Mouse (Mus musculus): ENCODE measurements around the gene Ttc30b.
"Not testable (repeated sequence)": the region's sequence is repeated elsewhere in the genome, so short reads cannot be mapped to it uniquely, and the experiment has no call there.

Ttc30b gene

DNA sequence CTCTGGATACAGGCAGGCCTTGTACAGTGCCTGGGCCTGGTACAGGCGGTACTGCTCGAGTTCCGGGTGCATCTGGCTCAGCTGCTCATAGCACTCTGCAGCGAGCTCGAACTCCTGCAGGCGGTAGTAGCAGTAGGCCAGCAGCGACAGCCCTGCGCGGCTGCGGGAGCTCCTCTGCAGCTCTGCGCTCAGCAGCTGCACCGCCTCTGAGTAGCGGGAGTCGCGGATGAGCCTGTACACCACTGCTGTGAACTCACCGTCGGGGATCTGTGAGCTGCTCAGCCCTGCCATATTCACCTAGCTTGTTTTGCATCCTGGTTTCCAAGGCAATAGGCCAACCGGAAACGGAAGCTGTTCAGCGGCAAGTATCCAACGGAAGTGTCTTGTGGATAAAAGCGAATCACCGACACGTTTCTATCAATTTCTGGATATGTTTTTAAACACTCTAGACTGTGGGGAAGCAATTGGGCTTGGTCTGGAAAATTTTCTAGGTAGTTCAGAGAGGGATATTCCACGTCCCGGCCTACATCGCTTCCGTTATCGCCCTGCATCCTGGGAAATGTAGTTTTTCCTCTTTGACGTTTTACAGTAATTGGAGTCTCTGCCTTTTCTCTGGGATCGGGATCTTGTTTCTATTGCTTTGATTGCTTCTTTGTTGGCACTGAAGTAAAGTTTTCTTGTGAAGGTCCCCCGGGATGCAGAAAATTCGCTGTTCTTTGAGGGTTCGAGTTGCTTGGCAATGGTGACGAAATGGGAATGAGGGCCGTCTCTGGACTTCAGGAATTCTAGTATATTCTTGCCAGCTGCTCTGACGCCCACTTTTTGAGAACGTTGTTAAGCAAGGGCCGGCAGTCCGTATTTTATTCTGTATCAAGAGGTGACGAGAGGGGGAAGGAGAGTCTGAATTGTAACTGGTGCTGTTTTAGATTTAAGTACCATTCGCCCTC is at the start of gene Ttc30b:
Gene Ttc30b, minus strand, starts transcription at position 469 of the 947 bp plus-strand sequence.
- peak; percentile 63 to 66 for DNase-seq

DNA sequence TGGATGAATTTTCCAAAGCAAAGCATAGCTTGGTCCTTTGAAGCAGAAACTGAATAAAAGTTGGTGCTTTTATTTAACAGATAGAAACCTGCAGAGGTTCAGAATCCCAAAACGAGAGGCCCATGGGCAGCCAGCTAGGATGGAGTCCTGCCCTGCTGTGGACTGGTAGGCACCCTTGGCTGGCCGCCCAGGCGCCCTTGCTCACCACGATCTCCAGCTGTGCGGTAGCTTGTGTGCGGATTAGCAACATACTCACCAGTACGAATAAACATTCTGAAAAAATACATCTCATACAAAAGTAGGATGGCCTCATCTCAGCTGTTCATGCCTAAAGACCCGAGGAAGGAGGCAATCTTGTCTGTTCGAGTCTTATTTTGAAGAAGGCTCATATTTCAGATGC is 49.4 kb upstream of the Ttc30b start:
- DNase-seq: no peak

DNA sequence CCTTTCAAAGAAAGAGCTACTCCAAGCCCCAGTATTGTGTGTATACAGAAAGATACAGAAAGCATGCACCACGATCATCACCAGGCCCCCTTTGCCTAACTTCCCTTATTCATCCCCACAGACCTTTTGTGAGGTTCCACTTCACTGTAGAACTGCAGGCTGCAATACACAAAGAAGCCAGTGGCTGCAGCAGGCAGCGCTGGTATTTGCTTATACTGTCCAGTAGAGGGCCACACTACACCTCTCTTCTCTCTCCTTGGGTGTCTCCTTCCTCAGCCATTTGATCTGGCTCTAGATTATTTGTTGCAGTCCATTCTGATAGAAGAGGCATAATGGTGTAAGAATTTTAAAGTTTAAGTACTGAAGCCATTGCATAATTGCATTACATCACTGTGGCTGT is 46.7 kb upstream of the Ttc30b start:
- DNase-seq: peak; percentile 33 to 43

DNA sequence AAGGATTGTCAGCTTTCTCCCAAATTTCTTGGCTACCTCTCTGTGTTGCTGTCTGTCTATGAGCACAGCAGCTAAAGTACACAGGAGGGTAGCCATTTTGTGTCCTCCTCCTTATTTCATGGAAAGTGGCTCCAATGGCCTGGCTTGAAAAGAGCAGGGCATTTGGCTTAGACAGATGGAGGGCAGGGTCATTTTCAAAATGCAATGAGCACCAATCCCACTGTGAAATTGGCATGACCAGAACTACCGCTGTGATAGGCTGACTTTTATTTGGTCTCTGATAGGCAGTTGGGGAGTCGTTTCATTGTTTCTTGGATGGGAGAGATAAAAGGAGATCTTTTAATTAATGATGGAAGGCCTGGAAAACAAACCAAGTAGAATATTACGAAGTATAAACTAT is 45.5 kb upstream of the Ttc30b start:
- no peak for DNase-seq

DNA sequence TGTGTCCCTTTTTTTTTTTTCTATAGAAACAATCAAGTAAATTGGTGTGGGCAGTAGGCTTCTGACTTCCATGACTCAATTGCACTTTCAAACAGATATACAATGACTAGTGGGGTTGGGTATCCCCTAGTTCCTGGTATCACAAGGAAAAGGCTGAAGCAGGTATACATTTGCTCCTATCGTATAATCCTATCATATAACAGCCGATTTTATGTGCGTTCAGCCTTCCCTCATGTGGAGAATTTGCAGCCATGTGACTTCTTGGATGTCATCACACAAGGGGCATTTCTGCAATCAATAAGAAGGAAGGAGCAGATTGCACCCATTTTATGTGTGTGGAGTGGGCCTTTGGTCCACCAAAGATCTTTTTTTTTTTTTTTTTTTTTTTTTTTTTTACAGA is 44.7 kb upstream of the Ttc30b start:
- DNase-seq: no peak

DNA sequence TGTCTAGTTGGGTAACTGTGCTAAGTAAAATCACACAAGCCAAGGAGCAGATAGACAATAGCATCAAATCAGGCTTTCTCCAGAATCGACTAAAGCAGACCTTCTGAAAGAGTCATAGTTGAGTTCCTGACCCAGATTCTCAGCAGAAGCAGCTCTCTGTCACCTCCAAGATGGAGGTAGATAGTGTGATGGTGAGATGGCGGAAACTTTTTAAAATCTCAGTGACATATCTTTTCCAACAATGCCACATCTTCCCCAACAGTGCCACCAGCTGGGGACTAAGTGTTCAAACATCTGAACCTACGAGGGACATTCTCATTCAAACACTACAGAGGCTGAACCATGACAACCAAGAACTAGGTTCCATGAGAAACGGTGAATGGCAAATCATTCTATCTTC is 44.2 kb upstream of the Ttc30b start:
- DNase-seq: no peak

DNA sequence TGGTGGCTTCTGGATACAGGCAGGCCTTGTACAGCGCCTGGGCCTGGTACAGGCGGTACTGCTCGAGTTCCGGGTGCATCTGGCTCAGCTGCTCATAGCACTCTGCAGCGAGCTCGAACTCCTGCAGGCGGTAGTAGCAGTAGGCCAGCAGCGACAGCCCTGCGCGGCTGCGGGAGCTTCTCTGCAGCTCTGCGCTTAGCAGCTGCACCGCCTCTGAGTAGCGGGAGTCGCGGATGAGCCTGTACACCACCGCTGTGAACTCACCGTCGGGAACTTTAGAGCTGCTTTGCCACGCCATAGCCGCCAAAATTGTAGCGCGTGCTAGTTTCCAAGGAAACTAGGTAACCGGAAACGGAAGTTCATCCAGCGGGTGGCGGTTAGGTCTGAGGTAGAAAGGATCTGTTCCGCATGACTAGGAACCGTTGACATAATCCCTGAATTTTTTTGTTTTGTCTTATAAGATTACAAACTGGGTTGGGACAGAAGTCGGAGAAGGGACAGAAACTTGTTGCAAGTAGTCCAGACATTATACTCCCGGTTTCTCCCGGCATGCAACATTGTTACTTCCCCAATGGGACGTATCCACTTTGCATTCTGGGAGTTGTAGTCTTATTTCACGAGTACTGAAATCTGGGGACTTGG is 43.2 kb upstream of the Ttc30b start, which contains the start of gene Ttc30a1:
Gene Ttc30a1, minus strand, starts transcription at position 528 of the 642 bp plus-strand sequence.
- DNase-seq: peak; percentile 70 to 71

DNA sequence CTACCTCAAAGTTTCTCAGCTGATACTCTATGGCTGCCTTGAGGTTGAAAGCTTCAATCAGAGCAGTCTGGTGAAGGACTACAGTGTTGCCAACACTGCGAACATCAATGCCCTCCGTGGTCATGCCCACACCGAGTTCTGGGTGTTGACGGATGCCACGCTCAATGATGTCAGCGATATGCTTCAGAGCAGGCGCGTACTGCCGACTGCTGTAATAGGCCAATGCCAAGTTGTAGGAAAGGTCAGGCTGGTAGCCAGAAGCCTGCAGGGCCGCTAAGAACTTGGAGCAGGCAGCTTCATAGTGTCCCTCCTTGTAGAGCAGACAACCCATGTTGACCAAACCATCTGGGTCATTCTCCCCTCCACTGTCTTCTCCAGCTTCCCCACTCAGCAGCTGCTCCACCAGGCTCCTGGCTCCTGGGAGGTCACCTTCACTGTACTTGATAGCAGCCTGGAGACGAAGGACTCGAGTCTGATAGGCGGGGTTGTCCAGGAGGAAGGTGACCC is 42.6 kb upstream of the Ttc30b start:
- not testable (repeated sequence) for DNase-seq

DNA sequence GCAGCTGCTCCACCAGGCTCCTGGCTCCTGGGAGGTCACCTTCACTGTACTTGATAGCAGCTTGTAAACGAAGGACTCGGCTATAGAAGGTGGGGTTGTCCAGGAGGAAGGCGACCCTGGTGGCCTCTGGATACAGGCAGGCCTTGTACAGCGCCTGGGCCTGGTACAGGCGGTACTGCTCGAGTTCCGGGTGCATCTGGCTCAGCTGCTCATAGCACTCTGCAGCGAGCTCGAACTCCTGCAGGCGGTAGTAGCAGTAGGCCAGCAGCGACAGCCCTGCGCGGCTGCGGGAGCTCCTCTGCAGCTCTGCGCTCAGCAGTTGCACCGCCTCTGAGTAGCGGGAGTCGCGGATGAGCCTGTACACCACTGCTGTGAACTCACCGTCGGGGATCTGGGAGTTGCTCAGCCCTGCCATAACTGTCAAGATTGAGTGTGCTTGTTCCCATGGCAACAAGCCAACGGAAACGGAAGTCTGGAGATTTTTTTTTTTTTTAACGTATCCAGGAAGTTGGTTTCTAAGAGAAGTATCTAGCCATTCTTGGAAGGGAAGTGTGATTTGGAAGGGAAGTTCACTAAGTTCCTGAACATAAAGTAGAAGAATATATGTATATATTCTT is 39.5 kb upstream of the Ttc30b start, which contains the start of gene Ttc30a2:
Gene Ttc30a2, minus strand, starts transcription at position 419 of the 617 bp plus-strand sequence.
- peak in 1 of 2 experiments; percentile 21 for DNase-seq

DNA sequence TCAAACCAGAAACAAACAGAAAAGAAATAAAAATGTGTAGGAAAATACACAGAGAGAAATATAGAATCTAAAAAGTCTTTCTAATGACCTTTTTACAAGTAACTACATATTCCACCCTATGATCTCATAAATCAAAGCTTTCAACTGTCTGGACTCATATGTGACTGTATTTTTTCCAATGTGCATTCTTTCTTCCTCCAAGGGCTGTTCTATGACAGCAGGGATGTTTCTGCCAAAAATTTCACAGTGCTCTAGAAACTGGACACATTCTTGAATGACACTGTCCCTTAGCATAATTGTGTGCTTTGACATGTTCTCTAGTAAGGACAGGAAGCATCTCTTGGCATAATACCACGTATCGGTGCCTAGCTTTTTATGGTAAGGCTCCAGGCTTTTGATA is 37.7 kb upstream of the Ttc30b start:
- DNase-seq: not testable (repeated sequence)

DNA sequence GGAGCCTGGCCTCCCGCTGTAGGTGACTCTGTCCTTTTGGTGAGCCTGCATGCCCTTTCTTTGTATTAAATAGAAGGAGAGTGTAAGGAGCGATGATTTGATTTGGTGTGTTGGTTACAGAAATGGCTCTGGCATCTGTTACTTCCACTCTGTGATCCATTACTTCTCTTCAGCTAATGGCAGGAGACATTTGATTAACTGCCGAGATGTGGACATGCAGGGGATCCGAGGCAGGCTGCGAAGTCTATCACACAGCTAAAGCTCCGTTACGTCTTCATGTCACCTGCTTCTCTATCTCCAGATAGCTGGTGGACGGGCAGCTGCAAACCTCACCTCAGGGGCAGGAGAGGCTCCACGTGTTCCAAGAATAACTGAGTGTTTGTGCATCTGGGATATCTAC is 35.7 kb upstream of the Ttc30b start:
- no peak for DNase-seq

DNA sequence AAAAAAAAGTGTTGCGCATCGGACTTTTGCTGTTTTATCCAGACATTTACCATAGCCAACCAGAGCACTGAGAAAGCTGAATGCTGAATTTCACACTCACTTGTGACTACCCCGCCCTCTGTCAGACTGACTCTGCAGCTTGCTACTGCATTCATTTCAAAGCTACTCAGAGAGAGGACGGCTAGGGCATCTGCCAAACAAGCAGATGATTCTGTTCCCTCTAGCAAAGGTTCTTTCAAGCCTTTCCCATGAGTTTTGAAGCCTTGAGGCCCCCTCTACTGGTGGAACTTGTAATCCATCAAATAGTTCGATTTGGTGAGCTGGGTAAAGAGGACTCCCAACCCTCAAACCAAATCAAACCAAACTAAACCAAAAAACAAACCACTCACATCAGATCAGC is 26.6 kb upstream of the Ttc30b start:
- DNase-seq: peak; percentile 37 to 40

DNA sequence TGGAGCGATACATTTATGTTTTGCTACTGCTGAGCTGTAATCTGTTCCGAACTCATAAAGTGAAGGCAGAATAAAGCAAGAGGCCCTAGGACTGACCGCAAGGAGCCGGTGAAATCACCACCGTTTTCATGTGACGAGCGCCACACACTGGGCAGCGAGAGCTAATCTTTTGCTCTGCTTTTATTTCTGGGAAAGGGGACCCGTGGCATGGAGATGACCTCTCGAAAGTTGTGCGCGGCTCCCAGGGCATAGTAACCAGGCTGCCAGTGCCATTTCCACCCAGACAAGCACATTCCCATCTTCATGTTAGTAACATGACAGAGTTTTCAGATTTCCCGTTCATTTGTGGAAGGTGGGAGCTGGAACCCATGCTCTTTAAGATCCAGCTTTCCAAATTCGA is 26.1 kb upstream of the Ttc30b start:
- peak; percentile 21 to 27 for DNase-seq

DNA sequence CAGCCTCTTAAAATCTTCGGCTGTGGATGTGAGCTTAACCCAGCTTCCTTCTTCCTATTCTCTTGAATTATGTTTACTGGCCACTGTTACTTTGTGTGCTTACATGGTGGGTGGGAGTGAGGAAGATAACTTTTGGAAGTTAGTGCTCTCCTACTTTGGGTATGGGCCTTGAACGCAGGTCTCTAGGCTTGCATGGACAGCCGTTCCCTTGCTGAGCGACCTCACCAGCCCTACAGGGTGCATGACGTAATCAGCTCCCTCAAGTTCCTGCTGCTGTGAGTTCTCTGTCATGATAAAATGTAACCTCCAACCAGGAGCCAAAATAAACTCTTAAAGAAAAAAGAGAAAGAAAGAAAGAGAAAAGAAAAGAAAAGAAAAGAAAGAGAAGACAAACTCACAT is 25.7 kb upstream of the Ttc30b start:
- no peak for DNase-seq

DNA sequence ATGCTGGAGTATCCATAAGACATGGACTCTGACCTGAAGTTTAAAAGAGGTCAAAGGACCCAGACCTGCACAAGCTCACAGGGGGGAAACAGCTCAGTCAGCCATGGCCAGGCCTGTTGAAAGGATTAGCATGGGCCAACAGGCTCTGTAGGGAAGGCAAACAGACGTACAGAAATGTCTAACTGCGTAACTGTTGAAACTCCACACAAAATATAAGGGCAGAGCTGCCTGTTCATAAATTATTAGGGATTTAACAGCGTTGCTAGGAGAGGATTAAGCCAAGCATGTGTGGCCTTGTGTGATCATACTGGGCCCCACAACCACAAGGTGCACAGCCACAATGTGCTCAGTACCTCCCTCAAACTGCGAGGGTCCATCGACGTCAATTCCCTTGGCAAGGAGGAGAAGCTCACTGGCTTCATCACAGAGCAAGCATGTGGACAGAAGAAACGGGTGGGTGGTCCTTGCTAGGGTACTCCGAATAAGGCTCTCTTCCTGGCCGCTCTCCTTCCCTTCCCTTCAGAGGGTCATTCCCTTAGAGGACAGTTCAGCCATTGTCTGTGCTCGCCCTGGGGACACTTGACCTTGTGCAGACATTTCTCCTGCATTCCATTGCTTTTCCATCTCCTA is 24.9 kb upstream of the Ttc30b start:
- no peak for DNase-seq

DNA sequence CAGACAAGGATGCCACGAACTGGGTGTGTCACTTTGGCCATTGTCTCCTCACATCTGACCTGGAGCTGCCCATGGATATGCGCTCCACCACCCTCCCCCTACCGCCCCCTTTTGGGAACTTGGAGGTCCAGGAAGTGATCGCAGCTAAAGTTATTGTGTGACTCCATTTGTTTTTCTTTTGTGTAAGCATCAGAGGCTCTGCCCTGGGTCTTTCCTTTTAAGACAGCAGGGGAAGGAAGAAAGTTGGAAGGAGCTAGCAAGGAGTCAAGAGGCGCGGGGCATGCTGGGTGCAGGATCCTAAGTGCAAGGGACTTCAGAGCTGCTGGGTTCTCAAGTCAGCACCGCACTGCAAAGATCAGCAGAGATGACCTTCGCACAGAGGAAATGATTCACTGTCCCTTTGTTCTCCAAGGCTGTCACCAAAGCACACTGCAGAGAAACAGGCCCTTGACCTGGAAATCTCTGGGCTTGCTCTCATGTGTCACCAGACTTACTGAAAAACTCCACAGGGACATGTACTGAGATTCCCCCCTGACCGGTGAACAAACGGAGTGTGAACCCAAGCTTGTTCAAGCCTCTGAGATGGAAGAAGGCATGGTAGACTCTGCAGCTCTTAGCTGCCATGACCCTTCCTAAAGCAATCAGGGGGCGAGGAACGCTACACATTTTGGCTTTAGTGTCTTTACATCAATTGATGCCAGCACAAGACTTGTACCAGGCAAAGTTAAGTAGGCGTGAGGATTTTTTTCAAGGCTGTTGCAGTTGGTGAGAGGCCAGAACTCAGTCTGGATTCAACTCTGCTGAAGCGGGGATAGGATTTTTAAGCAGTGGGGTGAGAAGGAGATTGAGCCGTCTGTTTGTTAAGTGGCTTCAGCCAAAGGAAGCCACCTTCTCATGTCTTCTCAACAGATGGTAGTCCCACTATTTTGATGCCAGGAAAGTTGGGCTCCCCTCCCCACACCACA is 22.3 kb upstream of the Ttc30b start:
- no peak for DNase-seq

DNA sequence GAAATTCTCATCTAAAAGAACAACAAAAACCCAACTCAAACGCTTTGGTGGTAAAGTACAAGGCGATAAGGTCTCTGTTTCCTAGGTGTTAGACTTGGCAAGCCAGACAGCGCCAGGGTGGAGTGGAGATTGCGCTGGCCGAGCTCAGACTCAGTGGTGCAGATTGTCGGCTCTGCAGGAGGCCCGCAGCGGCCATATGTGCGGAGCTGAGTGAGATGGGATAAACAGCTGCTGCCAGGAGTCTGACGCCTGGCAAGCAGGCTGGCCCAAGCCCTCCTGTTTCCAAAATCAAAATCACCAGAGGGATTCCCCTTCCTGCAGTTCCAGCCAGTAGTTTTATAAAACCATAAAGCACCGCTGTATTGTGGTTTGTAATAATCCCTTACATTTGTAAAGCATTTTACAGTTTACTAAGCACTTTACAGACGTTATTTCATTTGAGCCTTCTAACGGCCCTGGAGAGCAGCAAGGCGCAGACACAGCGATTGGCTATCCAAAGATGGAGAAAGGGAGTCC is 21.5 kb upstream of the Ttc30b start:
- DNase-seq: no peak

DNA sequence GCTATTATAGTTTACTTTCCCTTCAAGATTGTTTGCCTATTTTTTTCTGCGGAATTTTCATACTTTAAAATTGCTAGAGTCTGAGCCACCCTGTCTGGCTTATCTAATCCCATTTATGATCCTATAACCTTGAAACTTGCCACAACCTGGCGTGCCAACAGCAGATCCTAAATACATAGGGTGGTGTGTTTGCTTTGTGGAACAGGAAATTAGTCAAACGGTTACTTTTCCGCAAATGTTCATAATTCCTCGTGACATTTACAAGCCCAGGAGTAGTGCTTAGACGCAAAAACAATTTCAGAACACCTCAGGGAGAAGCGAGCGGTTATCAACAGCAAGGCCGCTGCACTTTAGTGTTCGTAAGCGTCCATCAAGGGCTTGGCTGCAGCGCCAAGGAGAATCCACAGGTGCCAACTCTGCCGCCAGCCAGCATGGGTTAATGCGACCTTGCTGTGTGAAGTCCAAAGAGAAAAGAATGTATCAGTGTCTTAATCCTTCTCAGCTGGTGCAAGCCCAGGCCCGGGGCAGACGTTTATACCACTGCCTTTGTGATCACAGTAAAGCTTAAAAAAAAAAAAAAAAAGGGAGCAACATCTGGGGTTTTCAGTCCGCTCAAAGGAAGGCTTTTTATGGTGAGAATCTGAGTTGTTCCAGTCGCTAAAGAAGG is 20.9 kb upstream of the Ttc30b start:
- DNase-seq: no peak

DNA sequence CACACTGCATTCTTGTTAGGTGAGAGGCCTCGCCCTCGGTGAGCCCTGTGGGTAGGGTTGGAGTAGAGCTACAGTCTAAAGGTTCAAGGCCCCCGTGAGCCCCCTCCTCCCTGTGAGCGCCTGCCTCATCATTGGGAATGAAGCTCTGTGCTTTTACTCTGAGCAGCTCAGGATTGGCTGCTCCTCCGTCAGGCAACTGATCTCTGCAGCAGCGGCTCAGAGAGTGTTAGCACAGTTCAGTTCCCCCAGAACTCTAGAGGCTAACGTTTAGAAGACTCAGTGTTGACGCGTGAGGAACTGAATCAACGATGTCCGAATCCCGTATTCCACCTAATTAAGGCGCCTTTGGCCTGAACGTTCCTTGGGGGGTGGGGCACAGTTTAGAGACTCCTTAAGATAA is 17.3 kb upstream of the Ttc30b start:
- no peak for DNase-seq

DNA sequence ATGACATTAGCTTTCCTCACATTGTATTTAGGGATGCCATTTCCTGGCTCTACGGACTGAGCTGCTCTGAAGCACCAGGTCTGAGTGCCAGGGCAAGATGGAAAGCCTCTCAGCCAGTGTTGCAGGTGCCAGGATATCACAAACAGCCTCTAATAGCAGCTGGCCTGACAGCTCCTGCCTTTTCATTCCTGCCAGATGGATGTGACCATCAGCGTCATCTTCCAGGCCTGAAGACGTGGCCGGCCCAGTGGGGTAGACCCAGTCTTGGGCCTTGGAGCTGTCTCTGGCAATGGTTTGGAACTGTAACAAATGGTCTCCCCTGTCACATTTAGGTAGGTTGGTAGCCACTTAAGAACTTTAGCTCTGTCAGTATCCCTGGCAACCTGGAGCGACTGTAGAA is 14.9 kb upstream of the Ttc30b start:
- no peak for DNase-seq

DNA sequence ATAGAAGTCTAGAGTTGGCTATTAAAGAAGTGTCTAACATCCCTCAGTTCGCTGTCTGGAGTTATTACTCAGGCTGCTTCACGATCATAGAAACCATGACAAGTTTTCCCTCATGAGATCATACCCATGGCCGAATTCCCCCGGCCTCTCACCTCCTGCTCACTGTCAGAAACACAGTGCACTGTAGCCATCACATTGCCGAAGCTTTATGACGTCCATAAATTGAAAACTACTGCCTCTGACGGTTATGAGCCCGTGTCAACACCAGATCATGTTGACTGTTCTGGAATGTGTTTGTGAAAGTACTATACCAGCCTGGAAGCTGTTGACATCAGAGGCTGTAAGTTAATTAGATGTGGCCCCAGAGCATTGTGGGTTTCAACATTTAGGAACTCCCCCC is 12.3 kb upstream of the Ttc30b start:
- no peak for DNase-seq

Measured in thymus, postnatal 36 days (tissue).